Mouse (Mus musculus): ENCODE measurements at regions not wholly inside any gene's neighbourhood (a gene's known extent, or its start where the extent isn't known, plus 50 kb on each side); places are given as distances from the start of the nearest gene placed in this dataset.
A peak's percentile ranks its signal among the peaks of the same experiment; 100 is the strongest.

DNA sequence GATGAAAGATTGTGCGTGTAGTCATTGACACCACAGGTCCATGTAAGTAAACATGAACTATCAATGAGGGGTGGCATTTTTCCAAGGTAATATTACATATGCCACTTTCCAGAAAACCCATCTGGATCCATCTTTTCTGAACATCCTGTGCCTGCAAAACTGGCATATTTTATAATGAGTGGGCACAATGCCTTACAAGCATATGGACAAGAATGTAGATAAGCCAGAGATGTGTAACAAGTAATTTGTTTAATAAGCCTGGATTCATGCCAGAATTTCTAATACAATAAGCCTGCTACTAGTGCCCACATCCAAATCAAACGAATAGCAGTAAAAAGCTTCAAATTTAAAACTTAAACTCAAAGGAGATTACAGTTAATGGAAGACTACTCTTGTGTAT is 233.8 kb upstream of the Htr2c start:
- peak in 1 of 2 experiments; percentile 2 for DNase-seq (ENCODE audit: extremely low spot score in 1 of 2, low spot score in 1 of 2)
